Mouse (Mus musculus) gastrocnemius, postnatal 14 days (tissue): ENCODE measurements at regions not wholly inside any gene's neighbourhood (a gene's known extent, or its start where the extent isn't known, plus 50 kb on each side); places are given as distances from the start of the nearest gene placed in this dataset.
"Not testable (repeated sequence)": the region's sequence is repeated elsewhere in the genome, so short reads cannot be mapped to it uniquely, and the experiment has no call there.

Experiments used
- DNase-seq: peaks from one replicate; pipeline ENCODE4 v3.0.0; 2021; ENCODE audit warnings: mixed read lengths
- intact Hi-C: fragments of 180-260 bp; cut with DNase I; formaldehyde crosslinking; loops from one replicate; pipeline ENCODE4 v1.15.1; 2025; ENCODE audit warnings: low total_unique reads

DNA sequence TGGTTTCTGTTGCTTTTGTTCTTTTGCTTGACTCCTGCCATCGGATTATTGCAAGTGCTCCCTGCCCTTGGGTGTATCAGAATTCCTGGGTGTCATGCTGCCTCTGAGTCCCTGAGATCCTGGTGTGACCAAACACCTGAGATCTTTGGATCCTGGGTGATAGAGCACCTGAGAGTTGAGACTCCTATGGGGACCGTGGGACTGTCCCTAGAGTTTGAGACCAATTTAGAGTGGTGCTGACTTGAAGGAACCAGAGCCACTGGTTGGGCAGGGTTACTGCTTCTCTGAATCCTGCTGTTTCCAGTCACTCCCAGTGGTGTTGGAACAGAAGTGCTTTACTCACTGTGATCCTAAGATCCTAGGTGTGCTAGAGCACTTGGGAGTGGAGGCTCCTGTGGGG, 448.7 kb downstream of the Adam6a start:
- no peak for DNase-seq
- intact Hi-C loops, result no loop called here

DNA sequence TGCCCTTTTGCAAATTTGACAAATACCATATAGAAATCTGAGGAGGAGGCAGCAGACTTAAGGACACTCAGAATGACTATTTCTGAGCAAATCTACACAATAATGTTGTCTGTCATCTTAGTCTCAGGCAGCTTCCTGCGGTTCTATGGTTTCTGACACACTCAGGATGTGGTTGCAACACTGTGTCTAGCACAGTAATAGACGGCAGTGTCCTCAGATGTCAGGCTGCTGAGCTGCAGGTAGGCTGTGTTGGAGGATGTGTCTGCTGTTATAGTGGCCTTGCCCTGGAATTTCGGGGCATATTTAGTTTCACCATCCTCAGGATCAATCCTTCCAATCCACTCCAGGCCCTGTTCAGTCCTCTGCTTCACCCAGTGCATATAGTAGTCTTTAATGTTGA, 450.6 kb downstream of the Adam6a start:
- DNase-seq, intact Hi-C loops: not testable (repeated sequence)

DNA sequence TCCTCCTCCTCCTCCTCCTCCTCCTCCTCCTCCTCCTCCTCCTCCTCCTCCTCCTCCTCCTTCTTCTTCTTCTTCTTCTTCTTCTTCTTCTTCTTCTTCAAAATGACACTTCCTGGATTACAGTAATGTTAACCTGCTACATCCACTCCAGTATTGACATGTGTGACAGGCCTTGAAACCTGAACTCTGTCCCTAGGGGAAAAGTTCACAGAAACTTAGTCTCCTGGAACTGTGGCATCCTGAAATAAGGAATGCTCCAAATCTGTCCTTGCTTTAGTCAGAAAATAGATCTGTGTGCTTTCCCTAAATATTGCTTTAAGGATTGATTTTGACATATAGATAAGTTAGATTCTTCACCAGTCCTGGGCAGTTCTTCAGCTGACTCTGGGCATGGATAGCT, 464.8 kb downstream of the Adam6a start:
- intact Hi-C loops, DNase-seq: not testable (repeated sequence)

DNA sequence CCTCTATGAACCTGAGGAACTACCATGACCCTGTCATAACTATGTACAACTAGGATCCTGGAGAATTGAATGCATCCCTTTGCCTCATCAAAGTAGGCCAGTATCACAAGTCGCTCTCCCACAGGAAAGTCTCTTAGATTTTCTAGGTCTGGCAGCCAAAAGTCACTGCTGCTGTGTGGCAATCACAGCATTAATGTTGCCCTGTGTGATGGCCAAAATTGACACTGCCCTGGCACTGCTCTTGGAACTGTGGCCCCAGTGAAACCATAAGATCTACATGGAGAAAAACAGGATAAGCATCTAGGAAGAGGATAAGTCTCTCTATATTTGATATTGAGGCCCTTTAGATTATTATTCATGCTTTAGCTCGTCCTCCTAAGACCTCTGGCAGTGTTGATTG, 465.7 kb downstream of the Adam6a start:
- intact Hi-C loops, result no loop called here
- no peak for DNase-seq

DNA sequence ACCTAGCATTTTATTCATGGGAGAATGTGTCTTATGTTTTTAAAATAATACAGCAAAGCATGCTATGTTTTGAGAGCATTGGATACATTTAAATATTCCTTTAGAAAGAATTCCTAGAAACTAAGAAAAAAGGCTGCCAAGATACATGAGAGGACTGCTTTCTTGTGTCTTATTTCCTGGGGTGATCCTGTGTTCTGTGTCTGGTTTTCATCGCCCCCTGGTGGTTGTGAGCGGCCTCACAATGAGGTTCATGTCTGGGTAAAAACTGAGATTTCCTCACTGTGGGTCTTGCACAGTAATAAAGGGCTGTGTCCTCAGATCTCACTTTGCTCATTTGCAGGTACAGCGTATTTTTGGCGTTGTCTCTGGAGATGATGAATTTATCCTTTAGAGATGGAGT, 469.2 kb downstream of the Adam6a start:
- DNase-seq, result peak; percentile 20
- intact Hi-C loops, result not testable (repeated sequence)

DNA sequence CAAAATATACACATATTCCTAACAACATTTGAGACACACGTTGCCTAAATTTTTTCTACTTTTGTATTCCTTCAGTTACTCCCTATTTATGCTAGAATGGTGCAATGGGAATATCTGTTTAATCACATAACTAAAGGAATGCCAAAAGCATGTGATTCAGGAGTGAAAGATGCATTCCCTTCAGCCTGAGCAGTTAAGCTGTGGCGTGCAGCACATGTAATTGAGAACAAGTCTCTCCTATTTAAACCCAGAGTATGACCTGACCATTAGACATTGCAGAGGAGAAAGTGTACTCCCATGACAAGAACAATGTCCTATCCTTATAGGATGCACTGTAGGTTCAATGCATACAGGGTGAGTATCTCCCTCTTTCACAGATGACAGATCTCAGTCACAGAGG, 493.3 kb downstream of the Adam6a start:
- intact Hi-C loops, DNase-seq: not testable (repeated sequence)

DNA sequence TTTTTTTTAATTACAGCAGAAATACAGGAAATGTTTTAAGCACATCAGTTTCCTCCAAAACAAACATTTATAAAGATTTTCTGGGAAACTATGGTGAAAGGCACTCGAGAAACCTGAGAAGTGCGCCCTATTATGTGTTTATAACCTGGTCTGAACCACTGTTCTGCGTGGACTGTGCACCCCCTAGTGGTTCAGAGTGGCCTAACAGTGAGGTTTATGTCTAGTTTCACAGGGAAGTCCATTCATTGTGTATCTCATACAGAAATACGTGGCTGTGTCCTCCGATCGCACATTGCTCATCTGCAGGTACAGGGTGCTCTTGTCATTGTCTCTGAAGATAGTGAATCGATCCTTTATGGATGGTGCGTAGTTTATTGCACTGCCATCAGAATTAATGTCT, 504.3 kb downstream of the Adam6a start:
- DNase-seq, intact Hi-C loops: not testable (repeated sequence)

DNA sequence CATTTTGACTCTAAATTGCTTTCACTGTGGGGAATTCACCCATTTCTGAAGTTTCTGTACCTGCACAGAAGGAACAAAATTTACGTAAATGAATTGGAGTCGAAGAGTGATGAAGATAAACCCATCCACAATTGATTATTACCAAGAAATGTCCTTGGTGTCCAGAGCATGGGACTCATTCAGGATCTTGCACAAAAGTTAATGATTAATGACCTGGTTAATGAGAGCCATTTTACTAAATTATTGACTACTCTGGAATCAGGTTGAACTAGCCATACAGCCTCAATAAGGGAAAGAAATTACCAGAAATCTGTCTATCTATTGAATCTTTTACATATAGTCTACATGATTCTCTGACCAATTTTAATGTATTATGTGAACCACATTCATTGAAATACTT, 509.6 kb downstream of the Adam6a start:
- no peak for DNase-seq
- intact Hi-C loops, result no loop called here

DNA sequence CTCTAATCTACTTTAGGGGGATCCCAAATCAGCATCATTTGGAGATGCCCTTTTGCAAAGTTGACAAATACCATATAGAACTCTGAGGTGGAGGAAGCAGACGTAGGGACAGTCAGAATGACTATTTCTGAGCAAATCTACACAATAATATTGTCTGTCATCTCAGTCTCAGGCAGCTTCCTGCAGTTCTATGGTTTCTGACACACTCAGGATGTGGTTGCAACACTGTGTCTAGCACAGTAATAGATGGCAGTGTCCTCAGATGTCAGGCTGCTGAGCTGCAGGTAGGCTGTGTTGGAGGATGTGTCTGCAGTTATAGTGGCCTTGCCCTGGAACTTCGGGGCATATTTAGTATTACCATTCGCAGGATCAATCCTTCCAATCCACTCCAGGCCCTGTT, 515.9 kb downstream of the Adam6a start:
- intact Hi-C loops, result no loop called here
- no peak for DNase-seq

DNA sequence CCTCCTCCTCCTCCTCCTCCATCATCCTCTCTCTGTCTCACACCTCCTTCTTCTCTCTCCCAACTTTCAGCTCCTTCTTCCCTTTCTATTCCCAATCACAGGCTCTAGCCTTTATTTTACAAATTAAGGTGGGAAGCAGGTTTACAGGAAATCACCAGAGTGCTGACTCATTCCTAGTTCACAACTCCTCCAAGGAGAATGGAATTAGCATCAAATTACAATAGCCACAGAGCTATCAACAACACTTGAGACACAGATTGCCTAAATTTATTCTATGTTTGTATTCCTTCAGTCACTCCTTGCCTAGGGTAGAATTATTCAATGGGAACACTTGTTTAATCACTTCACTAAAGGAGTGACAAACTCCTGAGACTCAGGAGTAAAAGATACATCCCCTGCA, 523.5 kb downstream of the Adam6a start:
- intact Hi-C loops, result no loop called here
- no peak for DNase-seq

DNA sequence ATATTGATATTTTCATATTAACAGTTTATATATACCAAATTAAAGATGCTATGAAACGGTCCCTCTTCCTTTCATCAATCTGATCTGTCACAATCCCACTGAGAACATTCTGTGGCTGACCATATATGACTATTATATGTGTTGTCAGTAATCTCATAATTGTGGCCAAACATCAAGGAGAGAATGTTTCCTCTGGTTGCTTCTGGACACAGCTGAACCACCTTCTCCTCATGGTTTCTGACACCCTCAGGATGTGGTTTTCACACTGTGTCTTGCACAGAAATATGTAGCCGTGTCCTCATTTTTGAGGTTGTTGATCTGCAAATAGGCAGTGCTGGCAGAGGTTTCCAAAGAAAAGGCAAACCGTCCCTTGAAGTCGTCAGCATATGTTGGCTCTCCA, 565.0 kb downstream of the Adam6a start:
- DNase-seq, intact Hi-C loops: not testable (repeated sequence)

DNA sequence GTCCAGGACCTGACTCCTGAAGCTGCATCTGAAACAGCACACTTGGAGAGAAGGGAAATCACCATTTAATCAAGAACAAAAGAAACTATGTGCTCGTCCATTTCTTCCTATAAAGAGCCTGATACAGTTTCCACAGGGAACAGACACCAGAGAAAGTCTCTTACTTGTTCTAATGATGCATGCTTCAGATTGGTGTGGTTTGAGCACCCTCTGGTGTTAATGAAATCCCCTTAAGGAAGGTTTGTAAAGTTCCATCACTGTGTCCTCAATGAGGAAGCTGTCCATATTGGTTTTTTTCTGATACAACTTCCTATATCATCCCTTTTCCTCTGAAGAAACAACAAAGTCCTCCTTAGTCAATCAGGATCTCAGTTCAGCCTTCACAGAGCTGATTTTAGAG, 591.2 kb downstream of the Adam6a start:
- DNase-seq, result no peak
- intact Hi-C loops, result loop anchor here (10.0 kb wide), 1 partner anchor 220 kb away; no protein-coding TSS in a partner anchor

DNA sequence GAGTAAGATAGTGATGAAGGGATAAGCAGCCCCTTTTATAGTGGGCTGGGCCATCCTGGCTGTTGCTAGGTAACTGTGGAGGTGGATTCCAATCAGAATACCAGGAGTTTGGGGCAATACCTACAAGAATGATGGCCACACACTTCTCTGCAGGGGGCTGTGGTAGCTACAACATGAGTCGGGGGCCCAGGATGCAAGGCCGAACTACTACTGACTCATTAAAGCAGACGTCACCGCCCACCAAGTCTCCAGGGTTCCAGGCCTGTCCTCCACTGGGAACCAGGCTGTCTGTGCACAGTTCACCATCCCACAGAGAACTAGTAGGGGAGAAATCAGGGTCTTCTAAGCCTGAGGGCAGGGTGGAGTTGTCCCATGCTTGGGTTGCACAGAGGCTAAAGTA, 605.1 kb downstream of the Adam6a start:
- intact Hi-C loops, result no loop called here
- DNase-seq, result no peak

DNA sequence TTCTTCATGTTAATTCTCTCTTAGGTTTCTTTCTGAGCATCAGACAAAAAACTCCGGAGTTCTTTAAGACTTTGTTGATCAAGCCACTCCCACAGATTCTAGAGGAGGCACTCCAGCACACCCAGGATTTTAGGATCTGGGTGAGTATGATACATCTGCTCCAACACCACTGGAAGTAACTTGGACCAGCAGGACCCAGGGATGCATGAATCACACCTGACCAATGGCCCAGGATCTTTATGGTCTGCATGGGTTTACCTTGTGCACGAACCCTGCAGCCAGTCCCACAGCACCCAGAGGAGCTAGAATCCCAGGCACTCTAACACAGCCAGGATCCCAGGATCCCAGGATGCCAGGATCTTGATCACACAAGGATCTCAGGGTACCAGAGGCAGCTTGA, 628.6 kb downstream of the Adam6a start:
- no peak for DNase-seq
- intact Hi-C loops, result no loop called here

DNA sequence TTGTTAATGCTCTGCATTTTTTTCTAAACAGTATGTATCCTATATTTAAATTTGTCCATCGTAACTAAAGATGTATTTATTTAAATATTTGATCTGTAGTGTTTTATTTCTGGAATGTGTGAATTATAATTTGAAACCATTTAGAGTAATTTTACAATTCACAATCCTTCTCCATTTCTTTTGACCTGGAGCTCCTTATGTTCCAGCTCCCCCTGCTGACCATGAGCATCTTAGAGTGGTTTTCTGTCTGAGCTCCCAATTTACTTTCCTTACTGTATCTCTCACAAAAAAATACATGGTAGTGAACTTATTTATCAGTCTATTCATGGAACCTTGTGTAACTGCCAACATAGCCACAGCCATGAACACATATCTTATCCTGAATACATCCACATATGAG, 655.8 kb downstream of the Adam6a start:
- intact Hi-C loops, result no loop called here

DNA sequence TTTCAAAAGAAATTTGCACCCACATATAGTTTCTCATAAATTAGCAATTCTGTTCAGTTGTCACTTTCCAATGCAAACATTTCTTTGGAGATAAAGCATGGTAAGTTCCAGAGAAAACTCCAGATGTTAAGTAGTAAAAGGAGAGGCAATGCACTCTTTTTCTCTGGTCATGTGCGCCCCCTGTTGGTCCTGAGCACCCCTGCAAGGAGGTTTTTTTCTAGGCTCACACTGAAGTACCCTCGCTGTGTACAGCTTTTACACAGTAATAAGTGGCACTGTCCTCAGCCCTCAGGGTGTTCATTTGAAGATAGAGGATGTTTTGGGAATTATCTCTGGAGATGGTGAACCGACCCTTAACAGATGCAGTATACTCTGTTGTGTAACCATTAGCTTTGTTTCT, 678.8 kb downstream of the Adam6a start:
- no peak for DNase-seq
- intact Hi-C loops, result no loop called here

More for the DNA sequence above, 655.8 kb downstream of the Adam6a start:
- DNase-seq, result no peak
